Mouse (Mus musculus) adrenal gland, postnatal 25 days (tissue): ENCODE measurements around the gene Ctbp1. TPM values are rescaled to one million over a fixed set of nuclear protein-coding genes. Genes with fewer than 3 reads are reported as not detected.

Experiments
- DNase-seq: peaks from one replicate; pipeline ENCODE4 v3.0.0; 2021; ENCODE audit warnings: mixed read lengths
- total RNA-seq: library from RNA; stranded (reverse); gene quantifications from 2 replicates; pipeline ENCODE4 v1.2.3, GENCODE M21; 2021

Ctbp1 gene
- total RNA-seq, 1 experiment from 2014 or later, result 223 TPM

DNA sequence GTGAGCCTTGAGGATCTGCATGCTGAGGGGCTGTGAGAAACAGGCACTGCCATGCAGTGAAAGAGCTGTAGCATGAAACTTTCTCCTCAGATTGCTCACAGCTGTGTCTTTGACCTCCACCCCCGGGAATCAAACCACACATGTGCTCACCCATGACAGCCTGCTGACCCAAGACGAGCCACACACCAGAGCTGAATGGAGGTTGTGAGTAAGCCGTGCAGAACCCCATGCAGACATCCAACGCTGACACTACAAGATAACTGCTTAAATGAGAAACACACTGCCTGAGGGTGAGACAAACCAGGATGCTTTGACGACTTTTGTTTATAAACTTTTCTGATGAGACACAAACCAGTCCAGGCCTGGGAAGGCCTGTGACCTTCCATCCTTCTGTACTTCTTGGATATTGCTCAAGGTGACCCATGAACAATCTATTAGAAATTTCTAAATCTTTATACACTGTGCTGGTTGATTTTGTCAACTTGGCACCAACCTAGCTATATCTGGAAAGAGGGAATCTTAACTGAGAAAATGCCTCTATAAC is 30.3 kb downstream of the Ctbp1 start:
- DNase-seq, result no peak

GRCm38 (mm10) chr5:33239934-33240333 is 34.9 kb downstream of the Ctbp1 start:
- DNase-seq, result no peak

DNA sequence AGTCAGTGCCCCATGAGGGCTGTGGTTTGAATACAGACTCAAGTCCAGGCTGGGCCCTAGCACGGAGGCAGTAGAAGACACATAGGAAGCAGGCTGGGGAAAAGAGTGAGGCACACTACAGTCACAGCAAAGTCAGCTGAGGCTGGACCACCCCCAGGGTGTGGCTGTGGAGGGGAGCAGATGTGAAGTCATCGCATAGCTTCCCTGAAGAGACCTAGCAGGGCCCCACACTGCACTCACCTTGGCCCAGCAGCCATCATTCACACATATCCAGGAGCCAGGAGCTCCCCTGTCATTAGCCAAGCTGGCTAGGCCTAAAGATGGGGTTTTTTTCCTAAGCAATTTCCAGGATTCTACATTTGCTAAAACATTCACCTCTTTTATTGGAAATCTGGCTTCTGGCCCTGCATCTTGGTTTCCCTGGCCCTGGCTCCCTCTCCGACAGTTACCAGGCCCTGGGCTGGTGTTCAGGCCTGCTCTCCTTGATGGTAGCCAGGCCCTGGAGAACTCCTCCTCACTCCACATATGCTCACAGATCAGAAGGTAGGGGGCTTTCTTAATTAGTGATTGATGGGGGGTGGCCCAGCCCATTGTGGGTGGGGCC is 35.6 kb downstream of the Ctbp1 start:
- DNase-seq, result no peak

- DNase-seq, result no peak
Measured at GRCm38 (mm10) chr5:33238256-33238645, 36.5 kb downstream of the Ctbp1 start.

DNA sequence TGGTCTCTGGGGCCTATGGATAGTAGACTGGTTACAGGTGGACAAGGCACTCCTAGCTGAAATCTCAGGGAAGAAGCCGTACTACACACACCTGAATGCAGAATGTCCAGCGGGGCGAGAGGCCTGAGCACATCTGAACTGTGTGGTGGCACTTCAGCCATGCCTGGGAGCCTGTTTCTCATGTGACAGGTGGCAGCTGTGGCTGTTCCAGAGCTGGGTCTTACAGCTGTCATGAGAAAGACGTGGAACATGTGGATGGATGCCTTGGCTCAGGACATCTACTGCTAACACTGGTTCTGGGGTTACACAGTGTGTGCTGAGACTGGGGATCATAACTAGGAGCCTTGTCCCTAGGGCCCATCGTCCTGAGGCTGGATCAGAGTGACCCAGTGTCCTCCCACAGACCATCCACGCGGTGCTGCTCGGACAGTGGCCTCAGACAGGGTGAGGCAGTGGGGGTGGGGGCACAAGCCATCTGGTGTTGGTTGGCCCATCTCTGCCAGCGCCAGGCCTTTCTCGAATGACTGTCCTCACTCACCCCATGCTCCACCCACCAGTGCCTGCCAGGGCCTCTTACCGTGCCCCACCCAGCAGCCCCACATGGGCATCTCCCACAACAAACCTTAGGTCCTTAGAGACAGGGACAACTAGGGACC is 37.1 kb downstream of the Ctbp1 start:
- no peak for DNase-seq

DNA sequence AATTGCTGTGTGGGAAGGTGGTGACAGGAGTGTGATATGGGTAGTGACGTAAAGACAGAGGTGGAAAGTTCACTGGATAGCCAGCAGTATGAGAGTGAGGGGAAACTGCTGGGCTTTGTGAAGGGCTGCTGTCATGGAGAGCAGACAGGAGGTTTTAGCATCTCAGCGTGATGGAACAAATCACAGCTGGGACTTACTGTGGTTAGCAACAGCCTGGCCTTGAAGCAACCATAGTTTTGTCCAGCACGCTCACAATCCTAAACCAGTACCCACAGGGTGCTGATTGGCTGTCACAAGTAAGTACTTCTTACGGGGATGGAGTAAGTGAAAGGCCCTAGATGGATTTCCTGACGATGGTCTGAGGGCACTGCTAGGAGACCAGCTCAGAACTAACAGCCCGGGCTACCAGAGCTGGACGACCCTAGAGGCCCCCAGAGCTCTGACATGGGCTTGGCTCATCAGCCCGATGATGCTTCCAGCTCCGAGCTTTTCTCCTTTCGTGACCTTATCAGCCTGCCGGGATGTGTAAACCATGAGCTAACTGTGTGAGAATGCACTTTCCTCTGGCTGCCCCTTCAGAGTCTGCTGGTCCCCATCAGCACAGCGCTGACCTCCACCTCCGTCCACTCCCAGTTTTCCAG is 40.3 kb downstream of the Ctbp1 start:
- DNase-seq, result no peak

DNA sequence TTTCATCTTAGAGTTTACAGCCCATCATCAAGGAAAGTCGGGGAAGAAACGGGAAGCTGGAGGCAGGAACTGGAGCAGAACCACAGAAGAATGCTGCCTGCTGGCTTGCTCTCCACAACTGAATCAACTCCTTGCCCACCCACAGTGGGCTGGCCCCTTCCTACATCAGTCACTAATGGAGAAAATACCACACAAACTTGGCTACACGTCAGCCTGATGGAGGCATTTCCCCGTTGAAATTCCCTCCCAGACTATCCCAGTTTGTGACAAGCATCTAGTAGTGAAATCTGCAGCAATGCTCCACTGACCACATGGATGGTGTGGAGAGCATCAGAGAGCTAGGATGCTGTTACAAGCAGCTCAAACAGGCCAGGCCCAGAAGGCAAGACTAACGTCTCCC is 42.0 kb downstream of the Ctbp1 start:
- no peak for DNase-seq

GRCm38 (mm10) chr5:33230285-33230684 is 44.5 kb downstream of the Ctbp1 start:
- no peak for DNase-seq

DNA sequence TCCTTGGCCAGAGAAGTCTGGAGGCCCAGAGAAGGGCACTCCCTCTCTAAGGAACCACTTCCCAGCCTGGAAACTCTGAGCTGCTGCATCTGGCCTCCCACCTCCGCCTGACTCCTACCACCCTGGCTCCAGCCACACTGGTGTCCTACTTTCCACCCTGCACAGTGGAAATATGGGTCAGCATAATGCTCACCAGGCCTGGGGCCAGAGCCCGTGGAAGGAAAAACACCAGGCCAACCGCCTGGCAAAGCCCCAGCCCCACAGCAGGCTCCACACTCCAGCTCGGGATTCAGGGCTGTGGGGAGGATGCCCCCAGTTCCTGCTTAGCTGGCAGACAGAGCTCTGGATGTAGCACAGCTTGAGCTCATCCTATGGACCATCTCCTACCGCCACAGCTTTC is 46.4 kb downstream of the Ctbp1 start:
- no peak for DNase-seq

DNA sequence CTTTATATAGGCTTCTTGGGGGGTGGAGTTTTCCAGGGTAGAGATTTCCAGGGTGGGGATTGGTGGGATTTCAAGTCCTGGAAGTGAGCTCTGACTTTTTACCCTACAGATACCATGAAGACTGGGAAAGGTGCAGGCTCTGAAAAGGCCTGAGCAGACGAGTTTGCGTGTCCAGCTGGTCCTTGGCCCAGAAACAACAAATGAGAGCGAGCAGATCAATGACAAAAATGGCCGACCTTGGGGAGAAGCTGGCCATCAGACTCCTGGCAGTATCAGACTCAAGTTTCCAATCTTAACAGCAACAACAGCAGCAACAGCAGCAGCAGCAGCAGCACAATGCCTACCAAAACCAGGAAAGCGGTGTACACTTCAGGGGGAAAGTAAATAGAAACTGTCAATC is 49.1 kb downstream of the Ctbp1 start:
- no peak for DNase-seq

- DNase-seq, result no peak
Measured at GRCm38 (mm10) chr5:33224491-33224890, 50.3 kb downstream of the Ctbp1 start.

DNA sequence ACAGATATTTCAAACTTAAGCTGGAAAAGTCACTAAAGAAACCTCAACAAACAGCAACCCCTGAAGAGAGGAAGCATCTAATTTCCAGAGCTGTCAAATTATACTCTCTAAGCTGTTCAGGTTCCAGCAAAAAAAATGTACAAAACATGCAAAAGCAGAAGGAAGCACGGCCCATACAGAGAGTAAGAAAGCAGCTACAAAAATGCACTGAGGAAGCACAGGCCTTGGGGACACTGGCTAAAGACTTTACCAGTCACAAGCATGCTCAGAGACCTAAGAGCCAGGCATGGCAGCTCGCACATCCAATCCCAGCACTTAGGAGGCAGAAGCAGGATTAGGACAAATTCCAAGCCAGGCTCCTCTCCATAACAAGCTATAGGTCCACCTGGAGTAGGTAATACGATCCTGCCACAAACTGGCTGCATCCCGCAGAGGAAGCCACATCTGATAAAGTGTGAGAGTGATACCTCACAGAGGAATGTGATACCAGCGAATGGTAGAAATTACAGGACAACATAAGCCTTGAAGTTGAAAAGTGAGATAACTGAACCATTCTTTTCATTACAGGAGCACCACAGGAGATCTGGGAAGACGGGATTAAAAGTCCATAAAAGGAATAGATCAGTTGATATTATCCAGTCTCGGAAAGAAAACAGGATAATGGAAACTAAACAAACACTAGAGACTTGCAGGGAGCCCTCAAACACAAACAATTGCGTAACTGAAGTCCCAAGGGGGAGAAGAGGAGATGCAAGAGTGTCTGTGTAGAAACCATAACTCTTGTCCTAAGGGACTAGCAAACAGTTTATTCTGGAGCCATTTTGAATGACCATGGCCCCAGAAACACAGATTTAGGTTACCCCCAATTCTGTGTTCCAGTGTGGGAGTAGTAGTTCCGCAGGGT is 51.7 kb downstream of the Ctbp1 start:
- no peak for DNase-seq

DNA sequence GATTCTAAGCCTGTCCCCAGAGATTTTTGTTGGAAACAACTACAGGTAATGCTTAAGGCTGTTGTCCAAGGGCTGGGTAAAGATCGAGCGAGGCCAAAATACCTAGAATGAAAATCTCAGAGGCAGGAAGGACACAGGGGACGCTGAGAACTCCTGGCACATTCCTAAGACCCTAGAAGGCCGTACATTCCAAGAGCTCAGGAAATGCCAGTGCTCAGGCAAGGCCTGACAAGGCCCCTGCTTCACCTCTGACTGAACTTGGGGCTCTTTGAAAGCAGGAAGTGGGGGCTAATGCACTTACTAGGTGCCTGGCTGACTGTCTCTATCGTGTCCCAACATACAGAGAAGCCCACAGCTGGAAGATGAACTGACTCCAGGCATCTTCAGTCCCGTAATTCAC is 52.4 kb downstream of the Ctbp1 start:
- no peak for DNase-seq

DNA sequence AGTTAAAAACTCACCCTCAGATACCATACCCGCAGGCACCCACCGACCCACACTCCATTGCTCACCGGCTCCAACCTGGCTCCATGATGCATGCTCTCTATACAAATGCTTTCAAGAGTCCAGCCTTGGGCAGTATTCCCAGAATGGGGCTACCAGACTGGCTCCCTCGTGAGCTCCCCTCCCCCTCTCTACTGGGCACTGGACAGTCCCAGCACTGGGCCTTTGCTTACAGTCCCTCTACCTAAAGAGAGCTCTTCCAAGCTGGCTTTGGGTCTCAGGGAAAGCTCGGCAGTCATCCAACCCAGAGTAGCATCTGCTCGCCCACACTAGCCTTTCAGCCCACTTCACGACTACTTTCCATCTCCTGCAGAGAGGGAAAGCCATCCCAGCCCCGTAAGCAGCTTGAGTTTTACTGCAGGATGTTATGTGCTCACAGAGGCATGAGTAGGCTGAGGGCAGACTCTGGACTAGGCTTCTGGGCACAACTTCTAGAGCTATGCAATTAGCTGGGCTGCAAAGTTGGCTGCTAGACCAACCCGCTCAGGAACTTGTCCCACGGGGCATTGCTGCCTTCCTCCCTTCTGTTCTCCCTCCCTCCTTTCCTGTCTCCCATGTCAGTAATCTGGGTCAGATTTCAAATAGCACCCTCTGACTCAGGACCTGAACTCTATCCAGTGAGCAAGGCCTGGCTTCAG is 54.3 kb downstream of the Ctbp1 start:
- DNase-seq, result no peak

DNA sequence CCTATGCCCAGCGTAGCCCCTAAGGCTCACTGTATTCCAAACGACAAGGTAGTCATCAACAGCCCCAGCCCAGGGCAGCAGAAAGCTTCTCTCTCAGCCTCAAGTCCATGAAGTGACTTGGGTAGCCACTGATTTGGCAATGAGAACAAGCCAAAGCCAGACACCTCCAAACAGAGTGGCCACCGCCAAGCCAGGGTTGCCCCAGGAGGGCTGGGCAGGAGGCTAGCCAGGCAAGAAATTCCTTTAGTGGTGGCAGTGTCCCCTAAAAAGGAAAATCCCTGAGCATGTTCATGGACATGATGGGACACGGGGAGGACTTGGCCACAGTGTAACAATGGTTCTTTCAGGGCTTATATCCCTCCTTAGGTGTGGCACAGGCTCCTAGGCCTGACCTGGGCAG is 55.0 kb downstream of the Ctbp1 start:
- no peak for DNase-seq

GRCm38 (mm10) chr5:33218746-33219449 is 55.9 kb downstream of the Ctbp1 start:
- no peak for DNase-seq

DNA sequence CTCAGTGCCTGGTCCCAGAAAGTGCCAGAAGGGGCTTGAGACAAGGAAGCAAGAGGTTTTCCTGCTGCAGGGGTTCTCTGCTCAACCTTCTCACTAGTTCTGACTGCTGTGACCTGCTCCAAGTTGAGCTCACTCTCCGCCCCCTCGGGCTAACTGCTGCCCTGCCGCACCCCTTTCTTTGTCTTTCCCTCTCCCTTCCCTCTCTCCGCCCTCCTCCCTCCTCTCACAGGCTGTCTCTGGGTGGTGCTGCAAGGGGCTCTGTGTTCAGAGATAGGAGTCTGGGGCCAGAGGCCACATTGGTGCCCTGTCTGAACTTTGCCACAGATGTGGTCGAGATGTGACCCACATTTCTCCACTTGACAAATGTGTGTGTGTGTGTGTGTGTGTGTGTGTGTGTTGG is 56.7 kb downstream of the Ctbp1 start, which contains the start of gene Spon2:
TSS of gene Spon2 (minus strand) at position 375 of the 400 bp plus-strand sequence.
- DNase-seq, result no peak

GRCm38 (mm10) chr5:33217663-33218062 is 57.1 kb downstream of the Ctbp1 start:
- DNase-seq, result no peak

DNA sequence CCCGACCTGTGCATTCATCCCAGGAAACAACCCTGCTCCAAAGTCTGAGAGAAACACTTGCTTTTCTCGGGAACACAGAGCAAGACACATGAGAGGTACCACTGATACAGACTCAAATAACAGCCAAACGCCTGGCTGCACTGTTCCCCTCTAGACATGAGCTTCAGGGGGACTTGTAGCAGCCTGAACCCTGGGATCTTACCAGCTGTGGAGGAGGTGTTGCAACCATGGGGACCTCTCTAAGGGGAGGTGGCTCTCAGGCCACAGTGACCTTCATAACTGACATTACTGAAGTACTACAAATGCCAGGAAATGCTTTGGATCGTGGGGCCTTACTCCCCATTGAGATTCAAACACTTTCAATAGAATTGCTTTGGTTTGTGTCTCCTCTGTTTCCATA is 60.1 kb downstream of the Ctbp1 start:
- DNase-seq, result no peak

GRCm38 (mm10) chr5:33211254-33211653 is 63.5 kb downstream of the Ctbp1 start:
- no peak for DNase-seq

DNA sequence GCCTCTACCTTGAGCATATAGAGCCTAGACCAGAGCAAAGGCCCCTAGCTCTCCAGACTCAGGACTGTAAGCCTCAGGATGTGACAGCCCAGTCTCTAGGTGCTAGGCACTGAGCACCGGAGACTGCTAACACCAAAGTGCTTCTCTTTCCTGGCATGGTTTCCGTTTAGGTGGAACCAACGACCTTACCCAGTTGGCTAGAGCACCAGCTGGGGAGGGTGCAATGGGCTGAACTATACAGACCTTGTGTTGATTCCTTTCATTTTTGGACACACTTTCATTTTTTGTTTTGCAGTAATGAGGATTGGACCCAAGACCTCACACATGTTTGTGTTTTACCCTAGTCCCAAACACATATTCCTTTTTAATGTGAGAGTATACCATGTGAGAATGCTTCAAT is 64.3 kb downstream of the Ctbp1 start:
- no peak for DNase-seq
